Mouse (Mus musculus): ENCODE measurements around the gene Gps2.

GRCm38 (mm10) chr11:69965271-69966005, 51.8 kb downstream of the Gps2 start:
- TF ChIP-seq CTCF (IDR thresholded peaks at IDR 0.05; ENCODE audit: low read depth, low read length): no peak
- no peak for TF ChIP-seq POLR2A (IDR thresholded peaks at IDR 0.05; ENCODE audit: borderline replicate concordance, low read depth, low read length)
